Mouse (Mus musculus) cortical plate, adult 2 months (tissue): ENCODE results near the gene AB124611. TPM values are rescaled to one million over a fixed set of nuclear protein-coding genes. Genes with fewer than 3 reads are reported as not detected.
A peak's percentile ranks its signal among the peaks of the same experiment; 100 is the strongest.

ENCODE experiments used
- H3K27ac ChIP-seq: fragments of 200-500 bp; 2 replicates; pipeline ENCODE4 v1.5.1; 2012; ENCODE audit warnings: low read length, control low read depth, inconsistent platforms; ENCODE audit not compliant: insufficient read depth
- H3K4me1 ChIP-seq: fragments of 200-500 bp; 2 replicates; pipeline ENCODE4 v1.6.1; 2011; ENCODE audit warnings: low read length; ENCODE audit not compliant: control insufficient read depth, insufficient read depth
- H3K4me3 ChIP-seq: fragments of 200-500 bp; 2 replicates; pipeline ENCODE4 v1.5.1; 2011; ENCODE audit warnings: mild to moderate bottlenecking, low read length, control low read depth; ENCODE audit not compliant: insufficient read depth
- CTCF ChIP-seq: fragments of 200-500 bp; IDR thresholded peaks from 2 replicates; pipeline ENCODE4 v1.5.1; 2011; ENCODE audit warnings: mild to moderate bottlenecking, control low read depth, low read length; ENCODE audit not compliant: insufficient read depth; ENCODE audit errors: extremely low read depth
- POLR2A ChIP-seq: fragments of 200-500 bp; IDR thresholded peaks from 2 replicates; pipeline ENCODE4 v1.6.1; 2011; ENCODE audit warnings: mild to moderate bottlenecking, low read length, control low read depth; ENCODE audit not compliant: insufficient read depth; ENCODE audit errors: extremely low read depth
- polyA plus RNA-seq: library from polyadenylated mRNA; depleted of rRNA; stranded (reverse); fragments of >200 nt; gene quantifications from 2 replicates; pipeline ENCODE4 v1.2.3, GENCODE M21; 2012

AB124611 gene
- polyA plus RNA-seq, 1 experiment, result 0.86 TPM

- no peak overlapping the region for H3K4me3 ChIP-seq
- TF ChIP-seq POLR2A (no peak), CTCF (no peak)
These were observed 27.6 kb upstream of the AB124611 start for GRCm38 (mm10) chr9:21498284-21498902.

GRCm38 (mm10) chr9:21503352-21503751 is 22.6 kb upstream of the AB124611 start:
- no peak overlapping the region for H3K27ac ChIP-seq
- no peaks in the 10 kb centered on the region for H3K4me1 ChIP-seq
- TF ChIP-seq CTCF (no peak), POLR2A (no peak)
- no peak overlapping the region for H3K4me3 ChIP-seq

More at GRCm38 (mm10) chr9:21498284-21498902, 27.6 kb upstream of the AB124611 start:
- Histone ChIP-seq H3K4me1 (peaks cover 7% of the 10 kb centered on the region; the same call in 1 of the 2 replicates), H3K27ac (no peak overlapping the region)

GRCm38 (mm10) chr9:21505767-21506166 is 20.2 kb upstream of the AB124611 start:
- TF ChIP-seq POLR2A (no peak), CTCF (no peak)
- H3K4me3 ChIP-seq, result no peak overlapping the region
- no peaks in the 10 kb centered on the region for H3K4me1 ChIP-seq
- no peak overlapping the region for H3K27ac ChIP-seq

- no peak overlapping the region for H3K27ac ChIP-seq
- H3K4me1 ChIP-seq, result no peaks in the 10 kb centered on the region
- H3K4me3 ChIP-seq, result no peak overlapping the region
- no peak for TF ChIP-seq POLR2A
- TF ChIP-seq CTCF, result no peak
These were observed 18.1 kb upstream of the AB124611 start for GRCm38 (mm10) chr9:21507753-21508430.

- Histone ChIP-seq H3K27ac (no peak overlapping the region), H3K4me3 (peak overlapping the region; percentile 79; the same call in 1 of the 2 replicates), H3K4me1 (no peaks in the 10 kb centered on the region)
- TF ChIP-seq CTCF, result no peak
- TF ChIP-seq POLR2A, result no peak
These were observed 17.0 kb upstream of the AB124611 start for GRCm38 (mm10) chr9:21508871-21509404.

GRCm38 (mm10) chr9:21509772-21510688 is 15.9 kb upstream of the AB124611 start, which contains the start of gene Tmed1:
Tmed1 (minus strand) TSS chr9:21510252.
- peak within 1 kb of the TSS; percentile 79 for H3K4me3 ChIP-seq
- no peaks in the 10 kb centered on the region for H3K4me1 ChIP-seq
- TF ChIP-seq POLR2A (peak; percentile 69; the same call in 1 of the 2 replicates), CTCF (no peak)
- H3K27ac ChIP-seq, result peak within 1 kb of the TSS; percentile 88

- H3K4me3 ChIP-seq, result peak overlapping the region; percentile 79
- H3K4me1 ChIP-seq, result no peaks in the 10 kb centered on the region
- H3K27ac ChIP-seq, result no peak overlapping the region
- TF ChIP-seq POLR2A, result no peak
- TF ChIP-seq CTCF, result no peak
These were observed 15.3 kb upstream of the AB124611 start for GRCm38 (mm10) chr9:21510689-21511015.

- no peak for TF ChIP-seq CTCF
- TF ChIP-seq POLR2A, result no peak
- no peaks in the 10 kb centered on the region for H3K4me1 ChIP-seq
- peak overlapping the region; percentile 79; the same call in 1 of the 2 replicates for H3K4me3 ChIP-seq
- H3K27ac ChIP-seq, result no peak overlapping the region
These were observed 14.9 kb upstream of the AB124611 start for GRCm38 (mm10) chr9:21511052-21511451.

- TF ChIP-seq POLR2A (no peak), CTCF (no peak)
- Histone ChIP-seq H3K27ac (no peak overlapping the region), H3K4me1 (no peaks in the 10 kb centered on the region), H3K4me3 (no peak overlapping the region)
These were observed 12.5 kb upstream of the AB124611 start for GRCm38 (mm10) chr9:21513466-21513865.
